Mouse (Mus musculus): Measurements from ENCODE around the gene Samd4b. TPM values are rescaled to one million over a fixed set of nuclear protein-coding genes. Genes with fewer than 3 reads are reported as not detected.

Gene Samd4b
- polyA plus RNA-seq (2011; ENCODE audit: insufficient read depth, insufficient read length, low replicate concordance, missing spikeins), result 5.4 and 25.2 TPM in 2 replicates

DNA sequence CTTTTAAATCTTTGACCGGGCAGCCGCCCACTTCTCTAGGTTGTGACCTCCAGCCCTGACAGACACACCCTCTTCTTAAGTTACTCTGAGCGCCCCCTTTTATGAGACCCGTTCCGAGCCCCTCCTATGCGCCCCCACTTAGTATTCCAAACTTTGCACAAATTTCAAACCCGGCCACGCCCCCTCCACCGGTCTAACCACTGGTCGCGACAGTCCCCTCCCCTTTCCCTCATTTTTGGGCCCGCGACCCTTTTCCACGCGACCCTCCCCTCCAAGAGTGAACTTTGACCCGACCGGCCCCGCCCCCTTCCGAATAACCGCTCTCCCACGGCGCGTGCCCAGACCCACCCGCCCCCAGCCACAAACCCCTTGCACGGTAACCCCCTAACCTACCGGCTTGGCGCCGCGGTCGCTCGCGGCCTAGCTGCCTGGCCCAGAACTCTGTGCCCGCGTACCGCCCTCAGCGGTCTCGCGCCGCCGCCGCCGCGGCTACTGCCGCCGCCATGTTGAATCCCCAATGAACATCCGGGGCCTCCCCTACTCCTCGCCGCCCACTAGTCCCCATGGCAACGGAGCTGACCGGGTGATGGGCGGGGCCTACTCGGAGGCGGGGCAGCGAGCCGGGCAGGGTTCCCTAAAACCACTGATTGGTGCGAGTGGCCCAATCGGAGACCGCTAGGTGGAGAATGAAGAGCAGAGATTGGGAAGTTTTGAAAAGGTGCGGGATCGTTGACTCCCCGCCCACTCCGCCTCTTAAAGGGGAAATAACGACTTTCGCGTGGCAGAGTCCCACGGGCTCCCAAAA, at the start of gene Samd4b, which contains the start of gene Pak4:
Gene Samd4b, minus strand, starts transcription at position 503 of the 805 bp plus-strand sequence.
Gene Pak4, minus strand, starts transcription at position 544 of the 805 bp plus-strand sequence.
- H3K4me3 ChIP-seq (replicated peaks; ENCODE audit: control insufficient read depth, low read depth, low read length), result peak within 1 kb of the TSS; percentile 69
- TF ChIP-seq POLR2A (IDR thresholded peaks at IDR 0.05; ENCODE audit: borderline replicate concordance, control insufficient read depth, low read depth, low read length), result peak; percentile 74; the same call in 1 of the 2 replicates
- TF ChIP-seq CTCF (IDR thresholded peaks at IDR 0.05; ENCODE audit: control insufficient read depth, insufficient read depth, low read length), result no peak
- H3K4me1 ChIP-seq (ENCODE audit: control insufficient read depth, insufficient read depth, low read length), result peaks cover 6% of the 10 kb centered on the region; the same call in 1 of the 2 replicates
- H3K27ac ChIP-seq (ENCODE audit: control insufficient read depth, insufficient read depth, low read depth, low read length, poor library complexity), result no peak within 1 kb of the TSS; the same call in 1 of the 2 replicates
- WGBS, result 1% methylated on average over 65 of the region's 66 CpGs

- TF ChIP-seq POLR2A (IDR thresholded peaks at IDR 0.05; ENCODE audit: borderline replicate concordance, control insufficient read depth, low read depth, low read length), result no peak
- TF ChIP-seq CTCF (IDR thresholded peaks at IDR 0.05; ENCODE audit: control insufficient read depth, insufficient read depth, low read length), result no peak
- no peak overlapping the region for H3K27ac ChIP-seq (ENCODE audit: control insufficient read depth, insufficient read depth, low read depth, low read length, poor library complexity)
- no peaks in the 10 kb centered on the region; the same call in none of the 2 replicates for H3K4me1 ChIP-seq (ENCODE audit: control insufficient read depth, insufficient read depth, low read length)
- WGBS, result 50% methylated on average over 7 of the region's 7 CpGs
- no peak overlapping the region for H3K4me3 ChIP-seq (replicated peaks; ENCODE audit: control insufficient read depth, low read depth, low read length)
Measured at GRCm38 (mm10) chr7:28647016-28647415, 49.1 kb upstream of the Samd4b start.

- WGBS, result 56% methylated on average over 2 of the region's 2 CpGs
- Histone ChIP-seq H3K4me1 (ENCODE audit: control insufficient read depth, insufficient read depth, low read length) (no peaks in the 10 kb centered on the region; the same call in 1 of the 2 replicates), H3K27ac (ENCODE audit: control insufficient read depth, insufficient read depth, low read depth, low read length, poor library complexity) (no peak overlapping the region), H3K4me3 (replicated peaks; ENCODE audit: control insufficient read depth, low read depth, low read length) (no peak overlapping the region)
- TF ChIP-seq CTCF (IDR thresholded peaks at IDR 0.05; ENCODE audit: control insufficient read depth, insufficient read depth, low read length), result no peak
- TF ChIP-seq POLR2A (IDR thresholded peaks at IDR 0.05; ENCODE audit: borderline replicate concordance, control insufficient read depth, low read depth, low read length), result no peak
Measured at GRCm38 (mm10) chr7:28645947-28646475, 48.1 kb upstream of the Samd4b start.

GRCm38 (mm10) chr7:28645366-28645765, 47.4 kb upstream of the Samd4b start:
- H3K4me1 ChIP-seq (ENCODE audit: control insufficient read depth, insufficient read depth, low read length), result no peaks in the 10 kb centered on the region; the same call in 1 of the 2 replicates
- H3K4me3 ChIP-seq (replicated peaks; ENCODE audit: control insufficient read depth, low read depth, low read length), result no peak overlapping the region
- 76% methylated on average over 6 of the region's 6 CpGs for WGBS
- H3K27ac ChIP-seq (ENCODE audit: control insufficient read depth, insufficient read depth, low read depth, low read length, poor library complexity), result no peak overlapping the region
- no peak for TF ChIP-seq CTCF (IDR thresholded peaks at IDR 0.05; ENCODE audit: control insufficient read depth, insufficient read depth, low read length)
- no peak for TF ChIP-seq POLR2A (IDR thresholded peaks at IDR 0.05; ENCODE audit: borderline replicate concordance, control insufficient read depth, low read depth, low read length)

- no peak overlapping the region for H3K27ac ChIP-seq (ENCODE audit: control insufficient read depth, insufficient read depth, low read depth, low read length, poor library complexity)
- WGBS, result 82% methylated on average over 8 of the region's 8 CpGs
- H3K4me3 ChIP-seq (replicated peaks; ENCODE audit: control insufficient read depth, low read depth, low read length), result no peak overlapping the region
- no peak for TF ChIP-seq CTCF (IDR thresholded peaks at IDR 0.05; ENCODE audit: control insufficient read depth, insufficient read depth, low read length)
- TF ChIP-seq POLR2A (IDR thresholded peaks at IDR 0.05; ENCODE audit: borderline replicate concordance, control insufficient read depth, low read depth, low read length), result no peak
- H3K4me1 ChIP-seq (ENCODE audit: control insufficient read depth, insufficient read depth, low read length), result no peaks in the 10 kb centered on the region; the same call in 1 of the 2 replicates
Measured at GRCm38 (mm10) chr7:28641546-28641945, 43.6 kb upstream of the Samd4b start.

DNA sequence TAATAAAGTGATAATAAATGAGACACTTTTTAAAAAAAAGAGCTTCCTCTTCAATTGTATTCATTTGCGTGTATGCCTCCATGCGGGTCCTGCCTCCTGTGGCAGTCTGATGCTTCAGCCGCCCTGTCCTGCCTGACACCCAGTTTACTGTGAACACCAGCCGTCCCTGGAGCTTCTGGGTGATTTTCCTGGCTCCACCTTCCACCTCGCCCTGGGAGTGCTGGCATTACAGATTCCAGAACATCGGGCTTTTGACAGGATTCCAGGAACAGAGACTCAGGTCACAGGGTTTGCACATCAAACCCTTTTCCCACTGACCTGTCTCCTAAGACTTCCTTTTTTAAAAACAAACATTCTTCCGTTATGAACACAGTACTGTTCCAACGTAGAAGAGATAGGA, 39.6 kb upstream of the Samd4b start:
- TF ChIP-seq POLR2A (IDR thresholded peaks at IDR 0.05; ENCODE audit: borderline replicate concordance, control insufficient read depth, low read depth, low read length) (no peak), CTCF (IDR thresholded peaks at IDR 0.05; ENCODE audit: control insufficient read depth, insufficient read depth, low read length) (no peak)
- H3K4me1 ChIP-seq (ENCODE audit: control insufficient read depth, insufficient read depth, low read length), result no peaks in the 10 kb centered on the region
- no peak overlapping the region for H3K27ac ChIP-seq (ENCODE audit: control insufficient read depth, insufficient read depth, low read depth, low read length, poor library complexity)
- no peak overlapping the region for H3K4me3 ChIP-seq (replicated peaks; ENCODE audit: control insufficient read depth, low read depth, low read length)
- WGBS, result 19% methylated on average over 8 of the region's 8 CpGs

DNA sequence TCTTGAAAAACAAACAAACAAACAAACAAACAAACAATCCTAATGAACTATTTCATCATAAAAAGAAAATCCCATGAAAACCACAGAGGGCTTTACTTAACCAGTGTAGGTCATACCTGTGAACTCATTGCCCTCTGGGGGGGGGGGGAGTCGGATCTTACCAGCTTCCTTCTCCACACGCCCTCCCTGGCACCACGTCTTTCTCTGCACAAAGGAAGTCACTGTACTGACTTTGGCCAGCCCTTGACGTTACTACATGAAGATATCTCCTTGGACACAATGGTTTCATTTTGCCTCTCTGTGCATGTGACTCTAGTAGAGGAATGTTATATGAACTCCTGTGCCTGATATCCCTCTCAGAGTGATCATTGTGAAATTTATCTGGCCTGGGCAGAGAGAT, 36.2 kb upstream of the Samd4b start:
- H3K4me1 ChIP-seq (ENCODE audit: control insufficient read depth, insufficient read depth, low read length), result no peaks in the 10 kb centered on the region
- H3K4me3 ChIP-seq (replicated peaks; ENCODE audit: control insufficient read depth, low read depth, low read length), result no peak overlapping the region
- no peak overlapping the region for H3K27ac ChIP-seq (ENCODE audit: control insufficient read depth, insufficient read depth, low read depth, low read length, poor library complexity)
- 13% methylated on average over 4 of the region's 4 CpGs for WGBS
- TF ChIP-seq POLR2A (IDR thresholded peaks at IDR 0.05; ENCODE audit: borderline replicate concordance, control insufficient read depth, low read depth, low read length) (no peak), CTCF (IDR thresholded peaks at IDR 0.05; ENCODE audit: control insufficient read depth, insufficient read depth, low read length) (no peak)

DNA sequence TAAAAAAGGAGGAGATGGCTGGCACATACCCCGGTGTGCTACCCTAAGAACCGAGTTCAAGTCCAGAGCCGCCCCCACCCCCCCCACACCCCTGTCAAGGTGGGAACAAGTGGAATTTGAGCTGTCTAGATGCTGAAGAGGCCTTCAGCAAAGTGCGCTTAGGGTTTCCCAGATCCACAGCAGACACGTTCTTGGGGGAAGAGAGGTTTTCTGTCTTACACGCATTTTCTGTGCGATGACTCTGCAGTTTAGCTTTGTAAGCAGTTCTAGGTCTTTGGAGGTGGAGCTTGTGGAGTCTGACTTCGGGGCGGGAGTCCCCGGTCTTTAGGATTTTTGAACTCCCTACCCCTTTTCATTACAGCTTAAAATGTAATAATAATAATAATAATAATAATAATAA, 33.1 kb upstream of the Samd4b start, which contains the start of gene Acp7:
Gene Acp7, minus strand, starts transcription at position 260 of the 400 bp plus-strand sequence.
- H3K4me3 ChIP-seq (replicated peaks; ENCODE audit: control insufficient read depth, low read depth, low read length), result no peak within 1 kb of the TSS
- no peaks in the 10 kb centered on the region for H3K4me1 ChIP-seq (ENCODE audit: control insufficient read depth, insufficient read depth, low read length)
- TF ChIP-seq POLR2A (IDR thresholded peaks at IDR 0.05; ENCODE audit: borderline replicate concordance, control insufficient read depth, low read depth, low read length), result no peak
- TF ChIP-seq CTCF (IDR thresholded peaks at IDR 0.05; ENCODE audit: control insufficient read depth, insufficient read depth, low read length), result no peak
- no peak within 1 kb of the TSS; the same call in 1 of the 2 replicates for H3K27ac ChIP-seq (ENCODE audit: control insufficient read depth, insufficient read depth, low read depth, low read length, poor library complexity)
- 11% methylated on average over 10 of the region's 10 CpGs for WGBS

Data from bone marrow, adult 2 months (tissue).